Mouse (Mus musculus) heart, postnatal 0 days (tissue): ENCODE measurements at regions not wholly inside any gene's neighbourhood (a gene's known extent, or its start where the extent isn't known, plus 50 kb on each side); places are given as distances from the start of the nearest gene placed in this dataset.

ENCODE experiments used
- CTCF ChIP-seq: IDR thresholded peaks from 2 replicates; pipeline ENCODE4 v1.5.1; 2016; ENCODE audit warnings: antibody characterized with exemption, control low read depth, low read depth
- EP300 ChIP-seq: IDR thresholded peaks from 2 replicates; pipeline ENCODE4 v1.6.1; 2016; ENCODE audit warnings: antibody characterized with exemption, low read depth

DNA sequence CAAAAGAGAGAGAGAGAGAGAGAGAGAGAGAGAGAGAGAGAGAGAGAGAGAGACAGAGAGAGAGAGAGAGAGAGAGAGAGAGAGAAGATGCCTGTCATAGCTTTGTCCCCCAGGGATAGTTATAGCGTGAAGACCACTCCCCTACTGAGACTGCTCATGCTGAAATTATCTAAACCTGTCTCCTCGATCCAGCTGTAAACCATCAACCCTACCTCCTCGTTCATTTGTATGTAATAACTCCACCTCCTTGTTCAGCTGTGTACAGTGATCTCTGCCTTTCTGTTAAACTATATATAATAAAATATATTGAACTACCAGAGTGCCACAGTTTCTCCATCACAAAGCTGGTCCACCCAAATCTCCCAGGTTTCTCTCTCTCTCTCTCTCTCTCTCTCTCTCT, 53.2 kb upstream of the Cd180 start:
- TF ChIP-seq EP300 (no peak), CTCF (no peak)
